Mouse (Mus musculus) myocyte (in vitro differentiated cells): ENCODE measurements at regions not wholly inside any gene's neighbourhood (a gene's known extent, or its start where the extent isn't known, plus 50 kb on each side); places are given as distances from the start of the nearest gene placed in this dataset.

Source experiments
- POLR2A ChIP-seq: IDR thresholded peaks from one replicate; pipeline ENCODE4 v1.6.1; 2011; ENCODE audit warnings: low read depth, mild to moderate bottlenecking, control low read depth, moderate library complexity; ENCODE audit not compliant: insufficient read length
- USF1 ChIP-seq: IDR thresholded peaks from one replicate; pipeline ENCODE4 v1.6.1; 2011; ENCODE audit warnings: low read depth, mild to moderate bottlenecking, control low read depth, moderate library complexity

GRCm38 (mm10) chr3:154421461-154421950 lies 91.0 kb upstream of the Lhx8 start:
- TF ChIP-seq USF1 (no peak), POLR2A (no peak)
